Mouse (Mus musculus): Measurements from ENCODE around the gene Trpm6.

Gene Trpm6

DNA sequence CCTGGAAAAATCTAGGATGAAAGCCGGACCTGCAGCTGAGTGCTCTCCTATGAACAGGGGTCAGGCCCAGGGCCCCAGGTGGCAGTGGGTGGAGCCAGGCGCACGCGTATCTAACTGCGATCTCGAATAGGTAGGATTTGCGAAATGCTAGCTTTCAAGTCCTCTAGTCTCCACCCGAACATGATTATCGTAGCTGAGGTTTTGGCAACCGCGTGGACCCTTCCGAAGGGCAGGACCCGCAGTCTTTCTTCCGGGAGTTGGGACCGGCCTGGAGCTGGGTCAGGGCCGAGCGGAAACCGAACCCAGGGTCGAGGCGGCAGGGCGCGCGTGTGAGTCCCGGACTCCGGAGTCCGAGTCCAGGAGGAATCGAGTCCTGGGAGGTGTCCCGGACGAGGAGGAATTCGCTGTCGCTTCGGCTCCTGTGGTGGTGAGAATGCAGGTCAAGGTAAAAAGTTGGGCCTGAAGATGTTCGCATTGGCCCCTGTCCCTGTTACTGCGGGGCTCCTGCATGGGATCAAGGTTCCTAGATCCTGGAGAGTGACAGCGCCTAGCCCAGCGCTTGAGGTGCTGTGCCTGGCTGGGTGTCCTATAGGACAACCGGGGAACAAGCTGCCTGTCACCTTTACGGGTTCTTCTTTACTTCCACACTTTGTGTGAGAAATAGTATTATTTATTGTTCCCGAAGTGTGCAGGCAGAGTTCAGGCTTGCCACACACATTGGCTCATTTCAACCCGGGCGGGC, at the start of gene Trpm6:
TSS of gene Trpm6 (plus strand) at position 386 of the 742 bp plus-strand sequence.
- peak; percentile 46 for DNase-seq (ENCODE audit: low read depth)

DNA sequence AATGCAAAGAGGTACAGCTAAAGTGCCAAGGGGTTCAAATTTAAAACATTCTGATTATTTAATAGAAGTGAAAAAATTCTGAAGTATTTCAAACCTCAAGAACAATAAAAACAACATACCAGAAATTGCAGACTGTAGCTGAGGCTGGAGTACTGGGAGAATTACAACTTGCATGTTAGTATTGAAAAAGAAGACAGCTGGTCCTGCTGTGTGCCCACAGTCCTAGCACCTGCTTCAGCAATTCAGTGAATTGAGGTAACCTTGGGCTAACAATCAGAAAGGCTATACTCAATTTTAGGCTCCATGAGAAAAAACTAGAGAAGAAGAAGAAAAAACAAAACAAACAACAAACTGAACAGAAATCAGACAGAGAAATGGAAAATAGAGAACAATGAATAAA, 41.7 kb upstream of the Trpm6 start:
- no peak for DNase-seq (ENCODE audit: low read depth)

DNA sequence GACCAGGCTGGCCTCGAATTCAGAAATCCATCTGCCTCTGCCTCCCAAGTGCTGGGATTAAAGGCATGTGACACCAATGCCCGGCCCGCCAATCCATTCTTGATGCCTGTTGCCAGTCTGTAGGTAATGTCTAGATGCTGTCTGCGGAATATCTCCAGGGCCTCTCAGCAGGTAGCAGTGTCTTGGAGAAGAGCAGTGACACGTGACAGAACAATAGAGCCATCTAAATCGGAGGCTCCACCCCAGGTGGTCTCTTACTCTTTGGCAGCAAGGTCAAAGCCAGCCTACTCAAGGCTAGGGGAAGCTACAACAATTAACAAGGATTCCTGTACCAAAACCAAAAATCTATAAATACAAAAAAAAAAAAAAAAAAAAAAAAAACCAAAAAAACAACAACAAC, 38.9 kb upstream of the Trpm6 start:
- DNase-seq (ENCODE audit: low read depth) = no peak

DNA sequence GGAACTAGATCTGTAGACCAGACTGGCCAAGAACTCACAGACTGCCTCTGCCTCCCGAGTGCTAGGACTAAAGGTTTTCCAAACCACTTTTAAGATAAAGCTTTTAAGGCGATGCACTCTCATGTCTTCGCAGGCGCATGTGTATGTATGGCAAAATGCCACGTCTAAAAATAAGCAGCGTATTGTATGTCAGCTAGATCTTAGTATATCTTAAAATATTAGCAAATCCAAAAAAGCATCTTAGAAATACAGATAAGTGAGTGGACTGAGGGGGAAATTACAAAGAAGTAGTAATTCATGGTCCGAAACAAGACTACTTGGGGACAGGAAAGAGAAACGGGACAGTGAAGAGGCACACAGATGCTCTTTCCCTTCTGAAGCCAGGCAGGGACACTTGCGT, 38.2 kb upstream of the Trpm6 start:
- no peak for DNase-seq (ENCODE audit: low read depth)

DNA sequence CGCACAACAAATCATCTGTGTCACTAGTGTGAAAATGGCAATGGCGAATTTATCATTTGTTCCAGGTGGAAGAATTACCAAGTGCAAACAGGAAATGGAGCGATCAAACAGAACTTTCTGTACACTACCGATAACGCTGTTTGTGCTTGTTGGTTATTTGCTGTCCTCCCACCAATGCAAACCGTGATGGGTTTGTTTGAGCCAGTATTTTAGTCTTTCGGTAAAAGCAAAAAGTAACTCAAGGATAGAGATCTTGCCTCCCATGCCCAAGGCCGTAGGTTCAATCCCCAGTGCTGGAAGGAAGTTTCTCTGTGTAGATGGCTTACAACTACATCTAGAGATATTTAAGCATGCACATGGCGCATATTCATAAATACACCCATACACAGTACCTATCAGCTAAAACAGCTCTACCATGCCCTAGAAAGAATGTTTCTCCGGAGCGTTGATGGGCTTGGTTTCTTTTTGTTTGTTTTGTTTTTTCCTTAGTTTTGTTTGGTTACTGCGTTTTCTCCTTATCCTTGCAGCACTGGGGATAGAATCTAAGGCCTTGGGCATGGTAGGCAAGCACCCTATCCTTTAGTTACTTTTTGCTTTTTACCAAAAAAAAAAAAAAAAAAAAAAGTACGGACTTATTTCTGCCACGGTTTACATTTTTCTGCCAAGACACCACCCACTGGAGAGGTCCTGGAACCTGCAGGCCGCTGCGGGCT, 37.5 kb upstream of the Trpm6 start:
- DNase-seq (ENCODE audit: low read depth) = no peak

DNA sequence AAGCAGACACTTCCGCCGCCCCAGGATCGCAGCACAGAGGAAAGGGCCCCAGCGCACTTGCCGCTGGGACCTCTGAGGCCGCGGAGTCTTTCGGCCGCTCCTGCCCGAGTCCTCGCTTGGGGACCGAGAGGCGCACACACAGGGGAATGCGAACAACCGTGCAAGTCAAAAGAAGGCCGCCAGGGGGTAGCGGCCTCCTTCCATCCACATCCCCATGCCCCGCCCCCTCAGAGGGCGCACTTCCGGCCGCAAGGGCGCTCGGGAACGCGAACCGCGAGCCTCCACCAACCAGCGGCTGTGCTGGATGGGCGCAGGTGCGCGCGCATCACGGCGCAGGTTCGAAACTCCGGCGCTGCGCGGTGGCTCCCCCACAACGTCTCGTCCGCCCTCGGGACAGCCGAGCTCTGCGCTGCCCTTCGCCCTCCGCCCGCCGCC, 36.9 kb upstream of the Trpm6 start, which contains the start of gene D030056L22Rik:
TSS of gene D030056L22Rik (plus strand) at position 328 of the 435 bp plus-strand sequence.
- DNase-seq (ENCODE audit: low read depth) = peak; percentile 100

DNA sequence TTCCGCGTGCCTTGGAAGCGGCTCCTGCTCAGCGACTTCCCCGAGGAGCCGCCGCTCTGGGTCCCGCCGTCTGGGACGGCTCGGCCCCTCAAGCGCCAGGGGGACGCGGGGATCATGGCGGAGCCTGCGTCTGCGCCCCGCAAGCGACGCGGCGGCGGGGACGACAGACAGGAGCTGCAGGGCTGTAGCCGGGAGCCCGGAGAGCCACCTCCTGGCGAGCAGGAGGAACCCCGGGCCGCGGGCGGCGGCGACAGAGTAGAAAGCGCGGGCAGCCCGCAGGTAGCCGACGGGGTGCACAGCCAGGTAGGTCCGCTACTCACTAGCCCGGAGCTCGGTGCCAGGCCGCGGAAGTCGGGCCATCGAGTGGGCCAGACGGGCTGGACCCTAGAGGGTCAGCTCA, 36.4 kb upstream of the Trpm6 start:
- peak; percentile 74 for DNase-seq (ENCODE audit: low read depth)

DNA sequence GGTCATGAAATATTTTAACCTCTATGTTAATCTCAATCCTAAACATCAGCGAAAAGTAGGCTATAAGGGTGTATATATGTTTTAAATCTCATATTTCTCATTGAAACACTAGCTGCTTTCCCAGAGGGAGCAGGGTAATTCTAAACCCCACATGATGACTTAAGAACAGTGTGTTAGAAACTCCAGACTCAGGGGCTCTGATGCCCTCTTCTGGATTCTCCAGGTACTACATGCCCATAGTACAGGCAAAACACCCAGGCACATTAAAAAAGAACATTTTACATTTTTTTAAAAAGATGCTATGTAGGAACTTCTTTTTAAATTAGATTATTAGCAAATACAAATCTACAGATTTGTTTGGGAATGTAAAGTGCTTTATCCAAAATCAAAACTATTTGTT, 33.4 kb upstream of the Trpm6 start:
- peak; percentile 90 for DNase-seq (ENCODE audit: low read depth)

DNA sequence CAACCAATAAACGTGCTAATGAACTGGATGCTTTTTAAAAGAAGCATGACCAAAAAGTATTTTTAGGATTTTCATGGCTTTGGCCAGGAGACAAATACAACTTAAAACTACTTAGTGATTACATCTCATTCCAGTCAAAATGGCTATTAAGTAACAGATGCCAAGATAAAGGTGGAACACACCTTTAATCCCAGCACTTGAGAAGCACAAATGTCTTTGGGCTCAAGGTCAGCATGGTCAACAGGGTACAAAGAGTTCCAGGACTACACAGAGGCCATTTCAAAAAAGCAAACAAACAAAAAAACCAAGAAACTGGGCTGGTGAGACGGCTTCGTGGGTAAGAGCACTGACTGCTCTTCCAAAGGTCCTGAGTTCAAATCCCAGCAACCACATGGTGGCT, 29.4 kb upstream of the Trpm6 start:
- no peak for DNase-seq (ENCODE audit: low read depth)

DNA sequence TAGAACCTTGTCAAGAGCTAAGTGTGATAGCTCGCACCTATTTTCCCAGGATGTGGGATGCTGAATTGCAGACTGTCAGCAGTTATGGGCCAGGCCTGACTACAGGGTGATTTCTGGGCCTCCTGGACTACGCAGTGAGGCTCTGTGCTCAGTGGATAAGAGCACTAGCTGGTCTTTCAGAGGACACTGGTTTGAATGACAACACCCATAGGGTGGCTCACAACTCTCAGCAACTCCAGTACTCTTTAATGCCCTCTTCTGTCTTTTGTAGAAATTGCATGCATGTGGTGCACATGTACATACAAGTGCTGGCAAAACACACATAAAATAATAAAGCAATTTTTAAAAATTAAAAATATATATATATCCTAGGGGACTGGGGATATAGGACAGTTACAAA, 24.6 kb upstream of the Trpm6 start:
- DNase-seq (ENCODE audit: low read depth) = no peak

DNA sequence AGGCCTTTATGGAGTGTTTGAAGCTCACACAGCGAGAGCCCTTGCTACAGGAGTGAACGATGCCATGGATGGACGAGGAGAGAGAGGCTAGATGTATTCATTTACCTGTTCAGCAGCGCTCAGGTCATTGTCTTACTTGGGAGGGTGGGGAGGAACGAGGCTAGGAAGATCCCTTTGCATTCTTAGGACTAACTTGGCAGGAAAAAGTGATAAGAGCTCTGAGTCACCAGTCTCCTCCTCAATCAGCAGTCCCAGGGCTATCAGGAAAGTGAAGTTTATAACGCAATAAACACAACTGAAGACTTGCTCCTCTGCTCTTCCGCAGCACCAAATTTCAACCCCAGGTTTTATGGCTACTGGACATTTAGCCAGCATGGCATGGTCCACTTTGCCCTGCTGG, 19.5 kb upstream of the Trpm6 start:
- DNase-seq (ENCODE audit: low read depth) = no peak

DNA sequence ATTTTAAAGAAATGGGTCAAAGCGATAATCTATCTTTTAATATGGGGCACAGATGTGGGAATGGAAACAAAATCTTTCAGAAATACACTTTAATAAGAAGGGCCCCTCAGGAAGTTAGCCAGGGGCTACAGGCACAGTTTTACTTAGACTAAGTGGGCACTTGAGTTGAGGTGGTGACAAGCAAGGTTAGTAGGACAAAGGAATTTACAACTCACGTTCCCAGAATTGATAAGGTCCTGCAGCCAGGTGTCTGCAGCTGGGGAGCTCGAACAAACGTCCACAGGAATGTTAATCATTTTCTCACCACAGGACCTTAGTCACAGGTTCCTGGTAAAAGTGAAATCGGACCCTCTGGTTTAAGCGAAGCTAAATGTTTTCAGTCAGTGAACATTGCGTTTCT, 18.7 kb upstream of the Trpm6 start:
- DNase-seq (ENCODE audit: low read depth) = no peak

DNA sequence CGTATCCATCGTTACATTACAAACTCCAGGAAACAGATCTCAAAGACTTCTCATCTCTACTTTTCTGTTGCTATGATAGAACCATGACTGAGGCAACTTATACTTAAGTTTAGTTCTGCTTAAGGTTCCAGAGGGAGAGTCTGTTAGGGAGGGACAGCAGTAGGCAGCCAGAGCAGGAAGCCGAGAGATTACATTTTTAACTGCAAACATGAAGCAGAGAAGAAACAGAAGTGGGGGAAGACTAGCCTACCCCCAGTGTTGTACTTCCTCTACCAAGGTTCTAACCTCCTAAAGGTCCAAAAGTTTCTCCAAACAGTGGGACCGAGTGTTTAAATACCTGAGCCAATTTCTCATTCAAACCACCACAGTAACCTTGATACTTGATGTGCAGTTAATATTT, 13.9 kb upstream of the Trpm6 start:
- no peak for DNase-seq (ENCODE audit: low read depth)

DNA sequence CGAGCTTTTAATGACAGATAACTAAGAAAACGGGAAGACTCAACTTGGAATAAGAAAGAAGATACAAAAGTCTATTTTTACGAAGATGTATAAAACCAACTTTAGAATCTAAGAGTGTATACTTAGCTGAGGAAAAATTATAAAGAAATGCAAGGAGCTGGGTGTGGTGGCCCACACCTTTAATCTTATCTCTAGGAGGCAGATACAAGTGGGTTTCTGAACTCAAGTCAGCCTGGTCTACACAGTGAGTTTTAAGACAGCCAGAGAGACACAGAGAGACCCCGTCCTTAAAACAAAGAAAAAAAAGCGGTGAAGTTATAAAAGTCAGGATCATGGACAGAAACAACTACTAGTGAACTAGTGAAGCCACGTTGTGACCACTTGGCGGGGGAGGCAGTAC, 10.6 kb upstream of the Trpm6 start:
- DNase-seq (ENCODE audit: low read depth) = no peak

DNA sequence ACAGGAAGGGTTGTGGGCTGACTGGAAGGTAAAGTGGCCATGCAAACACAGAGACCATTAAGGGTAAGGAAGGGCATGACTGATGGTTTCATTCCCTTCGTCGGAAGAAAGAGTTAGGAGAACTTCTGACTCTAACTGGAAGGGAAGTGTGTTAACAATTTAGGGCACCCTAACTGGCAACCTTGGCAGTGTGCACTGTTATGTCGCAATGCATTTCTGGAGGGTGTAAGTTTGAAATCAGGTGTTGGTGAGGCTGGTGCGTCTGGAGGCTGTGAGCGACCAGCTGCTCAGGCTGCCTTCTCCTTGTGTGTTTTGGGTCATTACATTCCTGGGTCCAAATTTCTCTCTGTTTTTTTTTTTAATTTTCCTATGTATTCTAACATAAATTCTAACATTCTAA, 5.8 kb upstream of the Trpm6 start:
- no peak for DNase-seq (ENCODE audit: low read depth)

DNA sequence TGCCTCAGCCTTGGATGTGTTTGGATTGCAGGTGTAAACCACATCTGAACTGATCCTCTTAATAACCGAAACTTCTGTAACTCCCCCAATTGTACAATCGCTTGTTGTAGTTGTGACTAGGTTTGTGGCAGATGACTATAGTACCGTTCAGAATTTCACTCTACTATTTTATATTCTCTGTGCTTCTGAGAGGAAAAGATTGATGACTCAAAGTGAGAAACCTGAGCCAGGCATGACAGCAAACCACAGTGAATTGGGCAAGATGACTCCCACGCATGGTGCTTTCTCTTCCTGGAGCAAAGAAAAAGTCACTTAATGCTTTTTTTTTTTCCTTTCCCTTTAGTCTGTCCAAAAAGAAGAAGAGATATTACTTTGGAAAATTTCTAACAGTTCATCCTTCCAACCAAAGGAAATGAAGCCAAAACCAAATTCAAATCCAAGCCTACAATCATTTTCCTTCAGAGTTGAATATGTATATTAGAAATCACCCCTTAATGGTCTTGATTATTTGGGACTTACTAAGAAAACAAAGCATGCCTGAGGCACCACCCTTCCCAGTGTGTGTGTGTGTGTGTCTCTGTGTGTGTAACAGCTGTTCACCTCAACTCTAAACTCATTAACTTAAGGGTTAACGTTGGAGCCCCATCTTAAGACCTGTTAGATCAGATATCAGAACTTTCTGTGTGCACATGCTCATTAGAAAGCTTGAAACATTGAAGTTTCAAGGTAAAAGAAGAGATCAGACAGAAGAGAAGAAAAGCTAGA, 3.0 kb upstream of the Trpm6 start:
- DNase-seq (ENCODE audit: low read depth) = peak; percentile 85

DNA sequence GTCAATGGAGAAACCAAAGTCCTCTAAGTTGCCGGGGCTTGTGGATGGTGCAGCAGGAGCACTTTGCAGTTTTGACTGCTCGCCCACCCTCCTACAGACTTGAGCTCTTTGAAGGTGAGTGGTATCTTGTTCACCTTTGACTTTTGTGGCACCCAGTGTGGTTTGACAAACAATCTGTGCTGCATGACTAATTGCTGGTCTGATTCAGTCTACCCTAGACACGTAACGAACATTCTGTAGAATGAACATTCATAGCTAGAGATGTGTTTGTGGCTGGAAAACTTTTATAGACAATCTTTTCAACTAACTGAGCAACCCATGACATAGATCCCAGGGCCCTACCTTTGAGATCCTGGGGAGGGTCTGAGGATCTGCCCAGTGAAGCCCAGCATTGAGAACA, 2.4 kb upstream of the Trpm6 start:
- DNase-seq (ENCODE audit: low read depth) = peak; percentile 75

DNA sequence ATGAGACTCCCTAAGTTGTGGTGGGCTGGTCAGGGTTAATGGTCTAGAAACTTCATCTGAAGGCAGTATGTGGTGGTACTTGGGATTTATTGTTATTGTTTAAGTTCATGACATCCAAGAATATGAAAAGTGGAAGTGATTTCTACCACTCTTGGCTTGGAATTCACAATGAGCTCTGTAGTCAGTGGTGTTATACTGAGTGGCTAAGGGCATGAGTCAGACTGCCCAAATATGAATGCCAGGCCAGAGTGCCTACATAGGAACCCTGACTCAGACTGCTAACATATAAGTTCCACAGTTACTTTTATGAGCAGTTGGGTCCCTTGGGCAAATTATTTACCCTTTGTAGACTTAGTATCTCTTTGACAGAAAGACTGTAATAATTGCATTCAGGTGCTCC, 7.4 kb downstream of the Trpm6 start:
- no peak for DNase-seq (ENCODE audit: low read depth)

DNA sequence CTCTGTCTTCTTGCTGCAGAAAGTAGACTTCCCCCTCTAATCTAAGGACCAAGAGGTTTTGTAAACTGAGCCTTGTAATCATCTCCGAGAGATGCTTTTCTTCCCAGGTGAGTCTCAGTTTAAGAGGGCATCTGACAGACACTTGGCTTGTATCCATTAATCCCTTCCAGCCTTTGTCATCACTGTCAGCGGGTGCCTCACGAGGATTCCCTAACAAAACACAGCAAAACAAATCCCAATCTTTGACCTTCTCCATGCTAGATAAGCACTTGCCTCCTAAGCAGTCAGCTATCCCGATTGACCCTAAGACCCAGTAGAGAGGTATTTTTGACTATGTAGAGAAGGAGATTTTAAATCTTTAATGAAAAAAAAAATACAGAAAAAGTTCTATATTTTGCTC, 7.9 kb downstream of the Trpm6 start:
- no peak for DNase-seq (ENCODE audit: low read depth)

DNA sequence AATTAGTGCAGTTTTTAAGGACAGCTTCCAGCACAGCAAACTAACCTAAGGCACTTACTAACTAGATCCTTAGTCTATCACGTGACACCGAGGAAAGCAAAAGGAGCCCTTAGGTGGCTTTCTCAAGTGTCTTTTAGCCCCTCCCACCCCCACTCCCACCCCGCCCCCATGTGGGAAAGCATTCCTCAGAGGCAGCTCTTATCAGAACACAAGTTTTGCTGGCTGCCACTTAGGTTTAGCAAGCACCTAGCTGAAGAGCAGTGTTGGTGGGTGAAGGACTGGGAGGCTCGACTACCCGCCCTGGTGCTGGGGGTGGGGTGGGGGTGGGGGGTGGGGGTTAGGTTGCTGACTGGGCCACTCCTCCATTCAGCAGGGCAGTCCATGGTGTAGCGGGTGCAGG, 8.5 kb downstream of the Trpm6 start:
- DNase-seq (ENCODE audit: low read depth) = no peak

DNA sequence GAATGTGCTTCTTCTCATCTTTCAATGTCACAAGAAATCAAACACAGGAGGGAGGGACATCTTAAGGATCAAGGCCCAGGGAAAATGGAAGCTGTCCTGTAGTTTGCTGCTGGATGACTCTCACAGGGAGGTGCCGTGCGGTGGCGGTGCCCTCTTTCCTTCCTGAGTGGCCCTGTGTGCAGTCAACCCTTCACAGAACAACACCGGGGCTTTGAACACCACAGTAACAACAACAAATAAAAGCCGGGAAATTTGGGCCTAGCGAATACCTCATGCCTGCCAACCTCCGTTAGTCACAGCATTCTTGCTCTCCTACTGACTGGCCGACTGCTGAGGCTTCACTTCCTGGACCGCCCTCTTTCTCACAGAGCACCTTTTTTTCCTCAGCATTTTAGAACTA, 9.1 kb downstream of the Trpm6 start:
- DNase-seq (ENCODE audit: low read depth) = no peak

DNA sequence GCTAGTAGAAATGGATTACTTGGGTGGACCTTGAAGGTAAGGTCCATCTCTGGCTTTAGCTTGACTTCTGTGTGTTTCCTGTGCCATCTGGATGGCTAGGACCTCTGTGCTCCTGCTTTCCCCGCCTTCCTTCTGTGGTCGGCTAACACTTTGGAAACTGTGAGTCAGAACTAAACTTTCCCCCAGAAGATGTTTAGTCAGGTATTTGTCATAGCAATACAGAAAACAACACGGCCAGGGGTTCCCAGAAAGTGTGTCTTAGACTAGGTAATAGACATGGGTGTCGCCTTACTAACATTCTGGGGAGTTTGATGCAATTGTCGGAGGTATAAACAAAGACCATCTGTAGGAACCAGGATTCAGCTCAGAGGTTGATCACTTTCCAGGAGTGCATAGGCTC, 16.6 kb downstream of the Trpm6 start:
- DNase-seq (ENCODE audit: low read depth) = peak; percentile 50

DNA sequence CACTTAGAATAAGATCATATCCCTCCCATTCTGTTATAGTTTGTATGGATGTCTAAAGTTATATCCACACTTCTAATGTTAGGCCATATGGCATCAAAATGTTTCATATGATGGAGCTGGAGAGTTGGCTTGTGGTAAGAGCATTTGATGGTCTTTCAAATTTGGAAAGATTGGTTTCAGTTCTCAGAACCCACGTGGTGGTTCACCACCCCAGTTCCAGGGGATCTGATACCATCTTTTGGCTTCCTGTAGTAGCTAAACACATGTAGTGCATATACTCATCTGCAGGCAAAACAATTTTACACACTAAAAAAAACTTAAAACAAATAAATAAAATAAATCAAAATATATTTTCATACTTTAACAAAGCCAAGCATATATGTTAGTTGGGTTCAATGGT, 21.3 kb downstream of the Trpm6 start:
- DNase-seq (ENCODE audit: low read depth) = peak; percentile 64
